Mouse (Mus musculus) spleen, adult 2 months (tissue): ENCODE data around the gene Mettl14. TPM values are rescaled to one million over a fixed set of nuclear protein-coding genes. Genes with fewer than 3 reads are reported as not detected.

Source experiments
- DNase-seq, 2 experiments: peaks; one replicate each; pipeline versions ENCODE4 v3.0.0 to v3.0.0-alpha.2; 2012 to 2021; ENCODE audit warnings: low spot score in 2 of 2, low read depth in 1 of 2
- H3K27ac ChIP-seq: fragments of 200-500 bp; 2 replicates; pipeline ENCODE4 v1.5.1; 2012; ENCODE audit warnings: low read length, inconsistent platforms; ENCODE audit not compliant: insufficient read depth
- H3K27me3 ChIP-seq: fragments of 200-500 bp; 2 replicates; pipeline ENCODE4 v1.6.1; 2012; ENCODE audit warnings: mild to moderate bottlenecking, moderate library complexity, low read length, inconsistent platforms; ENCODE audit not compliant: control insufficient read depth, insufficient read depth
- H3K36me3 ChIP-seq: fragments of 200-500 bp; 2 replicates; pipeline ENCODE4 v1.6.1; 2012; ENCODE audit warnings: mild to moderate bottlenecking, low read length, inconsistent platforms; ENCODE audit not compliant: control insufficient read depth, insufficient read depth
- H3K4me1 ChIP-seq: fragments of 200-500 bp; 2 replicates; pipeline ENCODE4 v1.6.1; 2011; ENCODE audit warnings: inconsistent platforms; ENCODE audit not compliant: control insufficient read depth, insufficient read depth, insufficient read length
- H3K4me3 ChIP-seq: fragments of 200-500 bp; 2 replicates; pipeline ENCODE4 v1.5.1; 2011; ENCODE audit warnings: mild to moderate bottlenecking, inconsistent platforms; ENCODE audit not compliant: insufficient read depth, insufficient read length; ENCODE audit errors: extremely low read depth
- CTCF ChIP-seq: fragments of 200-500 bp; IDR thresholded peaks from 2 replicates; pipeline ENCODE4 v1.5.1; 2011; ENCODE audit warnings: mild to moderate bottlenecking, inconsistent platforms; ENCODE audit not compliant: insufficient read depth, insufficient read length, insufficient replicate concordance; ENCODE audit errors: extremely low read depth
- POLR2A ChIP-seq: fragments of 200-500 bp; IDR thresholded peaks from 2 replicates; pipeline ENCODE4 v1.6.1; 2011; ENCODE audit warnings: low read depth, low read length, inconsistent platforms
- WGBS: fragments of 180-500 bp; shearing (Covaris S2); methylation state at CpG from one replicate; pipeline ENCODE4 v1.1.7; 2018; 5-methylcytosine and 5-hydroxymethylcytosine counted together
- polyA plus RNA-seq: library from polyadenylated mRNA; depleted of rRNA; stranded (reverse); fragments of >200 nt; gene quantifications from 2 replicates; pipeline ENCODE4 v1.2.3, GENCODE M21; 2012

Mettl14 gene
- polyA plus RNA-seq, 1 experiment, result 3.8 TPM

GRCm38 (mm10) chr3:123341049-123341448 lies 44.9 kb downstream of the Mettl14 start:
- H3K27me3 ChIP-seq, result no peaks in the 10 kb centered on the region
- TF ChIP-seq POLR2A (no peak), CTCF (no peak)
- no peaks in the 10 kb centered on the region for H3K4me1 ChIP-seq
- DNase-seq, result no peak
- H3K36me3 ChIP-seq, result no peaks in the 10 kb centered on the region
- no peak overlapping the region for H3K4me3 ChIP-seq
- H3K27ac ChIP-seq, result no peak overlapping the region
- WGBS, result 94% methylated on average over 2 of the region's 2 CpGs

- Histone ChIP-seq H3K27ac (no peak overlapping the region), H3K36me3 (no peaks in the 10 kb centered on the region), H3K4me3 (no peak overlapping the region), H3K27me3 (no peaks in the 10 kb centered on the region), H3K4me1 (no peaks in the 10 kb centered on the region; the same call in 1 of the 2 replicates)
- WGBS, result 74% methylated on average over 12 of the region's 12 CpGs
- TF ChIP-seq CTCF (no peak), POLR2A (no peak)
- DNase-seq, result no peak
Observed at GRCm38 (mm10) chr3:123338666-123339195, 47.2 kb downstream of the Mettl14 start.

- Histone ChIP-seq H3K27me3 (no peaks in the 10 kb centered on the region), H3K27ac (no peak overlapping the region), H3K4me1 (no peaks in the 10 kb centered on the region; the same call in 1 of the 2 replicates), H3K4me3 (no peak overlapping the region), H3K36me3 (no peaks in the 10 kb centered on the region)
- DNase-seq, result no peak
- 86% methylated on average over 6 of the region's 6 CpGs for WGBS
- TF ChIP-seq POLR2A (no peak), CTCF (no peak)
Observed at GRCm38 (mm10) chr3:123337853-123338252, 48.1 kb downstream of the Mettl14 start.

- Histone ChIP-seq H3K4me1 (no peaks in the 10 kb centered on the region; the same call in 1 of the 2 replicates), H3K27me3 (no peaks in the 10 kb centered on the region), H3K36me3 (no peaks in the 10 kb centered on the region), H3K27ac (no peak overlapping the region), H3K4me3 (no peak overlapping the region)
- WGBS, result 35% methylated on average over 5 of the region's 5 CpGs
- no peak for TF ChIP-seq CTCF
- TF ChIP-seq POLR2A, result no peak
- peak in 1 of 2 experiments; percentile 16 for DNase-seq
Observed at GRCm38 (mm10) chr3:123336951-123337350, 49.0 kb downstream of the Mettl14 start.

- H3K4me3 ChIP-seq, result no peak overlapping the region
- H3K27ac ChIP-seq, result no peak overlapping the region
- DNase-seq, result no peak
- 89% methylated on average over 7 of the region's 7 CpGs for WGBS
- H3K27me3 ChIP-seq, result no peaks in the 10 kb centered on the region
- H3K4me1 ChIP-seq, result no peaks in the 10 kb centered on the region; the same call in 1 of the 2 replicates
- TF ChIP-seq CTCF (no peak), POLR2A (no peak)
- no peaks in the 10 kb centered on the region for H3K36me3 ChIP-seq
Observed at GRCm38 (mm10) chr3:123336455-123336854, 49.5 kb downstream of the Mettl14 start.

- 78% methylated on average over 3 of the region's 3 CpGs for WGBS
- no peak for DNase-seq
- TF ChIP-seq CTCF (no peak), POLR2A (no peak)
- no peak overlapping the region for H3K4me3 ChIP-seq
- no peaks in the 10 kb centered on the region for H3K36me3 ChIP-seq
- H3K4me1 ChIP-seq, result no peaks in the 10 kb centered on the region; the same call in 1 of the 2 replicates
- H3K27ac ChIP-seq, result no peak overlapping the region
- no peaks in the 10 kb centered on the region for H3K27me3 ChIP-seq
Observed at GRCm38 (mm10) chr3:123335480-123335879, 50.4 kb downstream of the Mettl14 start.

GRCm38 (mm10) chr3:123334947-123335346 lies 51.0 kb downstream of the Mettl14 start:
- Histone ChIP-seq H3K27ac (no peak overlapping the region), H3K27me3 (no peaks in the 10 kb centered on the region), H3K4me3 (no peak overlapping the region), H3K36me3 (no peaks in the 10 kb centered on the region), H3K4me1 (no peaks in the 10 kb centered on the region; the same call in 1 of the 2 replicates)
- TF ChIP-seq CTCF (no peak), POLR2A (no peak)
- 46% methylated on average over 7 of the region's 7 CpGs for WGBS
- DNase-seq, result no peak
